Mouse (Mus musculus) midbrain, postnatal 0 days (tissue): ENCODE data around the gene Slamf8. TPM values are rescaled to one million over a fixed set of nuclear protein-coding genes. Genes with fewer than 3 reads are reported as not detected.

Experiments
- ATAC-seq: fragments of 200-750 bp; cut with Nextera tagmentation; 2 replicates; pipeline ENCODE4 v1.8.0; 2017; ENCODE audit warnings: moderate number of reproducible peaks, mild to moderate bottlenecking, moderate TSS enrichment, moderate library complexity; ENCODE audit not compliant: low FRiP score
- DNase-seq: peaks from one replicate; pipeline ENCODE4 v3.0.0-alpha.2; 2015; ENCODE audit warnings: low spot score
- H3K27ac ChIP-seq: fragments of 300-500 bp; sonication (generic); 2 replicates; pipeline ENCODE4 v1.5.1; 2014; ENCODE audit warnings: low read depth, mild to moderate bottlenecking, low read length, mixed read lengths
- H3K27me3 ChIP-seq: fragments of 300-500 bp; sonication (generic); 2 replicates; pipeline ENCODE4 v1.6.1; 2014; ENCODE audit warnings: low read length, control low read depth, mixed read lengths; ENCODE audit not compliant: insufficient read depth
- H3K36me3 ChIP-seq: fragments of 300-500 bp; sonication (generic); 2 replicates; pipeline ENCODE4 v1.6.1; 2014; ENCODE audit warnings: low read length, control low read depth, mixed read lengths; ENCODE audit not compliant: insufficient read depth
- H3K4me1 ChIP-seq: fragments of 300-500 bp; sonication (generic); 2 replicates; pipeline ENCODE4 v1.6.1; 2014; ENCODE audit warnings: mild to moderate bottlenecking, control low read depth, antibody characterized with exemption, low read length, mixed read lengths; ENCODE audit not compliant: insufficient read depth
- H3K4me2 ChIP-seq: fragments of 300-500 bp; sonication (generic); 2 replicates; pipeline ENCODE4 v1.6.1; 2014; ENCODE audit warnings: low read depth, mild to moderate bottlenecking, low read length, mixed read lengths; ENCODE audit not compliant: poor library complexity, severe bottlenecking
- H3K4me3 ChIP-seq: fragments of 300-500 bp; sonication (generic); 2 replicates; pipeline ENCODE4 v1.5.1; 2014; ENCODE audit warnings: low read depth, mild to moderate bottlenecking, low read length, moderate library complexity
- H3K9ac ChIP-seq: fragments of 300-500 bp; sonication (generic); replicated peaks from 2 replicates; pipeline ENCODE4 v1.6.1; 2014; ENCODE audit warnings: mild to moderate bottlenecking, low read length, moderate library complexity, mixed read lengths; ENCODE audit not compliant: poor library complexity, severe bottlenecking
- H3K9me3 ChIP-seq: fragments of 300-500 bp; sonication (generic); 2 replicates; pipeline ENCODE4 v1.6.1; 2016; ENCODE audit warnings: low read length, control low read depth
- CTCF ChIP-seq: IDR thresholded peaks from 2 replicates; pipeline ENCODE4 v1.5.1; 2016; ENCODE audit warnings: antibody characterized with exemption, mild to moderate bottlenecking
- WGBS: fragments of 180-500 bp; shearing (Covaris S2); extraction: QIAGEN DNeasy Blood & Tissue Kit; methylation state at CpG from one replicate; pipeline ENCODE4 v1.1.7; 2014; 5-methylcytosine and 5-hydroxymethylcytosine counted together
- polyA plus RNA-seq: library from polyadenylated mRNA; unstranded; fragments of >200 nt; fragmentation: Nextera tagmentation; extraction: Ambion mirVana; gene quantifications from 2 replicates; pipeline ENCODE4 v1.2.1, GENCODE M21; 2015
- total RNA-seq: library from RNA; depleted of rRNA; stranded (reverse); fragments of >200 nt; gene quantifications from 2 replicates; pipeline ENCODE4 v1.2.3, GENCODE M21; 2014

Slamf8 gene
- total and polyA plus RNA-seq, 2 experiments from 2014 or later, result not detected

GRCm38 (mm10) chr1:172566131-172566530, 24.2 kb downstream of the Slamf8 start:
- H3K4me3 ChIP-seq, result no peak overlapping the region
- ATAC-seq, result no peak
- TF ChIP-seq CTCF, result no peak
- no peaks in the 10 kb centered on the region for H3K27me3 ChIP-seq
- no peaks in the 10 kb centered on the region for H3K9me3 ChIP-seq
- H3K4me2 ChIP-seq, result no peak overlapping the region
- no peak for DNase-seq
- H3K27ac ChIP-seq, result no peak overlapping the region
- WGBS, result 74% methylated on average over 3 of the region's 3 CpGs
- no peaks in the 10 kb centered on the region for H3K36me3 ChIP-seq
- no peaks in the 10 kb centered on the region for H3K4me1 ChIP-seq
- no peak overlapping the region for H3K9ac ChIP-seq

DNA sequence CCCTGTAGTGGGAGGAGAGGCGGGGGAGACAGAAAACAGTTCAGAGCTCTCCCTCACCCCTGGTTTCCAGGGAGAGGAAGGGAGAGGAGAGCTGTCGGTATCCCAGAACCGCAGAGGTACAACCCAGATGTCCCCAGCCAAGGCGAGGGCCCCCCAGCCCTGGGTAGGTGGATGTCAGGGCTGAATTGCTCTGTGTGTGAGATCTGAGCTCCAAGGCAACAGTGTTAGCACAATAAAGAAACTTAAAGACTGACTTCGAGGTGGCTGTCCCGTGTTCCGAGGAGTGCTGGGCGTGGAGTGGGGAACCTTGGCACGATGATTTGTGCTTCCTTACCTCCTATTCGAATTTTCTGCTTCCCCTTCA, 26.9 kb downstream of the Slamf8 start:
- no peaks in the 10 kb centered on the region for H3K27me3 ChIP-seq
- no peak overlapping the region for H3K27ac ChIP-seq
- H3K9me3 ChIP-seq, result no peaks in the 10 kb centered on the region
- no peaks in the 10 kb centered on the region for H3K36me3 ChIP-seq
- TF ChIP-seq CTCF, result no peak
- H3K4me1 ChIP-seq, result no peaks in the 10 kb centered on the region
- peak overlapping the region; percentile 83 for H3K9ac ChIP-seq
- H3K4me2 ChIP-seq, result peak overlapping the region; percentile 91
- 1% methylated on average over 10 of the region's 10 CpGs for WGBS
- DNase-seq (no peak), ATAC-seq (no peak; the same call in 1 of the 2 replicates)
- H3K4me3 ChIP-seq, result peak overlapping the region; percentile 68

DNA sequence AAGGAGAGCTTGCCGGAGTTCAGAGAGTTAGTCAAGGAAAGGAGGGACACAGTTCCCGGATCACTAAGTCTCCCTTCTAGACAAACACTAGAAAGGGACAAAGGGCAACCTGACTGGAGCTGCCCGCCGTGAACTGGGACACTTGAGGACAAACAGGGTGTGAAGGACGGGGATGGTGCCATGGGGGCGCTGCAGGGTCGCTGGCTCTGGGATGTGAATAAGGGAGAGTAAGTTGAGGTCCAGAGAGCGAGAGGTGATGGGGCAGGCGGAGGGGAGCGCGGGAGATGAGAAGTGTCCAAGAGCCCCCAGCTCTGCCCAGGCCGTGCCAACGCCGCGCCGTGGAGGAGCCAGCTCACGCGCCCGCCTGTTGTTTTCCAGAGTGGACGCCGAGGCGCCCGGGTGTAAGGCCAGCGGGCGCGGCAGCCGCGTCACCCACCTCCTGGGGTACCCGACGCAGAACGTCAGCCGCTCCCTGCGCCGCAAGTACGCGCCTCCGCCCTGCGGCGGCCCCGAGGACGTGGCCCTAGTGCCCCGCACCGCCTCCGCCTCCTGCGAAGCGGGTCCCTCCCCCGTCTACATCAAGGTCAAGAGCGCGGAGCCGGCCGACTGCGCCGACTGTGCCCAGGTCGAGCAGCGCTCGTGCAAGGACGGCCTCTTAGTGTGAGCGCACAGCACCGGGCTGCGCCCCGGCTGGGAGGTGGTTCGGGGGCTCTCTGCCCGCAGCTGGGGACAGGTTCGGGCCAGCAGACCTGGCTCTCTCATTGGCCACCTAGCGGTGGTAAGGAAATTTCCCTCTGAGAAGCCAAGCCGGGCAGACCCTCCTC, 27.5 kb downstream of the Slamf8 start:
- no peaks in the 10 kb centered on the region for H3K4me1 ChIP-seq
- H3K27ac ChIP-seq, result peak overlapping the region; percentile 57; the same call in 1 of the 2 replicates
- H3K9ac ChIP-seq, result peak overlapping the region; percentile 83
- H3K4me3 ChIP-seq, result peak overlapping the region; percentile 68
- H3K9me3 ChIP-seq, result no peaks in the 10 kb centered on the region
- DNase-seq (peak; percentile 87), ATAC-seq (peak; percentile 89)
- H3K27me3 ChIP-seq, result no peaks in the 10 kb centered on the region
- H3K4me2 ChIP-seq, result peak overlapping the region; percentile 91
- under 1% methylated on average over 61 of the region's 66 CpGs for WGBS
- H3K36me3 ChIP-seq, result no peaks in the 10 kb centered on the region
- peak; percentile 83 for TF ChIP-seq CTCF

- H3K27me3 ChIP-seq, result no peaks in the 10 kb centered on the region
- no peak within 1 kb of the TSS for H3K4me2 ChIP-seq
- DNase-seq (no peak), ATAC-seq (no peak)
- no peak within 1 kb of the TSS for H3K4me3 ChIP-seq
- H3K27ac ChIP-seq, result no peak within 1 kb of the TSS
- no peak within 1 kb of the TSS for H3K9ac ChIP-seq
- WGBS, result 84% methylated on average over 11 of the region's 11 CpGs
- no peaks in the 10 kb centered on the region for H3K36me3 ChIP-seq
- 0 out of 2 replicates have a peak, but pooled peaks cover 3% of the 10 kb centered on the region for H3K4me1 ChIP-seq
- H3K9me3 ChIP-seq, result no peaks in the 10 kb centered on the region
- no peak for TF ChIP-seq CTCF
These were observed 34.7 kb downstream of the Slamf8 start, which contains the start of gene Vsig8 for GRCm38 (mm10) chr1:172555638-172556037. Vsig8 (plus strand) TSS chr1:172555938.

DNA sequence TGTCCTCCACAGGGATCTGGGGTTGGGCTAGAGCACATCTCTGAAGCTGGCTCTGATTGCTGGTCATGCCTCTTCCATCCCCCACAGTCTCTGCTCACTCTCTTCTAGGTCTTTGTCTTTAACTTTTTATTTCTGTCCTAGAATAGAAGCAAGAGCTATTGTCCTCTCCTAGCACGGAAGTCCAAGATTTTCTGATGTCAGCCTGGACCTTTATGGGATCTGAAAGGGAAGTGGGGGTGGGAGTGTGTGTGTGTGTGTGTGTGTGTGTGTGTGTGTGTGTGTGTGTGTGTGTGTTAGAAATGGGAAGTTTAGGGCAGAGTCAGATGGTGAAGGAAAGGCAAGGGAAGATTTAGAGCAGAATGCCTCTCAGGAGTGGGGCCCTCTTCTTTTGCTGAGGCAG, 37.7 kb downstream of the Slamf8 start:
- Histone ChIP-seq H3K9me3 (no peaks in the 10 kb centered on the region), H3K36me3 (no peaks in the 10 kb centered on the region), H3K4me2 (no peak overlapping the region), H3K4me1 (peaks cover 4% of the 10 kb centered on the region; the same call in 1 of the 2 replicates), H3K27ac (no peak overlapping the region), H3K27me3 (no peaks in the 10 kb centered on the region), H3K9ac (no peak overlapping the region), H3K4me3 (no peak overlapping the region)
- WGBS, result 47% methylated on average over 1 of the region's 1 CpGs
- ATAC-seq, result no peak
- TF ChIP-seq CTCF, result no peak
- DNase-seq, result no peak

DNA sequence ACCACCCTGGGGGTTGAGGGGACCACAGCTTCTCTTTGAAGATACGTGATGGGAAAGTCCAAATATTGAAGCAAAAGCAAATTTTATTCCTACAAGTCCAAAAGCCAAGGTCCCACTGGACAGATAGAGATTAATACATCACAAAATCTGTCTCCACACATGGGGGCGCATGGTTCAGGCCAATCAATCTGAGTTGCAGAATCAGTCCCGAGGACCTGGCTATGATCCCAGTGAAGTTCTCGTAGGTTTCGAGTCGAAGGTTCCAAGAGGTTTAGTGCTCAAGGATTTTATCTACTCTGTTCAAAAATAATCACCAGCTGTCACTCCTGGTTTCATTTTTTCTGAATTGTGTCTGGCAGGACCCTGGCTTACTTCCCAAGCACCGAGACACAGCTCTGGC, 39.4 kb downstream of the Slamf8 start:
- WGBS, result 27% methylated on average over 7 of the region's 7 CpGs
- Histone ChIP-seq H3K27ac (peak overlapping the region; percentile 38; the same call in 1 of the 2 replicates), H3K9me3 (no peaks in the 10 kb centered on the region), H3K4me3 (peak overlapping the region; percentile 40), H3K27me3 (no peaks in the 10 kb centered on the region), H3K4me1 (peaks cover 4% of the 10 kb centered on the region; the same call in 1 of the 2 replicates), H3K36me3 (no peaks in the 10 kb centered on the region), H3K9ac (peak overlapping the region; percentile 55; the same call in 1 of the 2 replicates), H3K4me2 (peak overlapping the region; percentile 64)
- peak; percentile 19 for DNase-seq
- TF ChIP-seq CTCF, result no peak
- no peak for ATAC-seq
